Mouse (Mus musculus) heart, adult 11 months (tissue): ENCODE measurements around the gene Macrod2.

Experiments
- DNase-seq: peaks from one replicate; pipeline ENCODE4 v3.0.0; 2022

Macrod2 gene

GRCm38 (mm10) chr2:142264697-142265096, 1869.6 kb downstream of the Macrod2 start:
- no peak for DNase-seq

- no peak for DNase-seq
Measured at GRCm38 (mm10) chr2:142267836-142268235, 1872.7 kb downstream of the Macrod2 start.

GRCm38 (mm10) chr2:142286761-142287160, 1891.7 kb downstream of the Macrod2 start:
- no peak for DNase-seq

- no peak for DNase-seq
Measured at GRCm38 (mm10) chr2:142294831-142295230, 1899.7 kb downstream of the Macrod2 start.

GRCm38 (mm10) chr2:142303098-142303911, 1908.2 kb downstream of the Macrod2 start:
- DNase-seq: no peak

GRCm38 (mm10) chr2:142303912-142304182, 1908.7 kb downstream of the Macrod2 start:
- no peak for DNase-seq

GRCm38 (mm10) chr2:142323158-142323557, 1928.0 kb downstream of the Macrod2 start:
- DNase-seq: no peak

- no peak for DNase-seq
Measured at GRCm38 (mm10) chr2:142326737-142327136, 1931.6 kb downstream of the Macrod2 start.

- DNase-seq: no peak
Measured at GRCm38 (mm10) chr2:142329761-142330160, 1934.7 kb downstream of the Macrod2 start.

- DNase-seq: no peak
Measured at GRCm38 (mm10) chr2:142334441-142335102, 1939.5 kb downstream of the Macrod2 start.

- DNase-seq: no peak
Measured at GRCm38 (mm10) chr2:142335103-142335999, 1940.2 kb downstream of the Macrod2 start.

- DNase-seq: no peak
Measured at GRCm38 (mm10) chr2:142344021-142344420, 1948.9 kb downstream of the Macrod2 start.

GRCm38 (mm10) chr2:142344758-142345157, 1949.6 kb downstream of the Macrod2 start:
- DNase-seq: peak; percentile 68

- DNase-seq: no peak
Measured at GRCm38 (mm10) chr2:142349805-142350204, 1954.7 kb downstream of the Macrod2 start.

GRCm38 (mm10) chr2:142362888-142363287, 1967.8 kb downstream of the Macrod2 start:
- DNase-seq: peak; percentile 56

GRCm38 (mm10) chr2:142373978-142374377, 1978.9 kb downstream of the Macrod2 start:
- peak; percentile 41 for DNase-seq

- peak; percentile 85 for DNase-seq
Measured at GRCm38 (mm10) chr2:142380563-142380962, 1985.5 kb downstream of the Macrod2 start.

- peak; percentile 66 for DNase-seq
Measured at GRCm38 (mm10) chr2:142381081-142381579, 1986.0 kb downstream of the Macrod2 start.

- no peak for DNase-seq
Measured at GRCm38 (mm10) chr2:142393546-142393945, 1998.4 kb downstream of the Macrod2 start.

GRCm38 (mm10) chr2:142399490-142399889, 2004.4 kb downstream of the Macrod2 start:
- DNase-seq: no peak

- no peak for DNase-seq
Measured at GRCm38 (mm10) chr2:142400781-142401180, 2005.7 kb downstream of the Macrod2 start.

GRCm38 (mm10) chr2:142401359-142401758, 2006.2 kb downstream of the Macrod2 start:
- no peak for DNase-seq

- DNase-seq: peak; percentile 29
Measured at GRCm38 (mm10) chr2:142403394-142403793, 2008.3 kb downstream of the Macrod2 start.
